Mouse (Mus musculus) cerebellum, adult (tissue): ENCODE data around the gene Olfr1418.

Source experiments
- ATAC-seq: cut with Nextera tagmentation; 2 replicates; pipeline ENCODE4 v1.9.2; 2017; ENCODE audit warnings: mild to moderate bottlenecking, moderate library complexity, mixed read lengths; ENCODE audit not compliant: insufficient number of reproducible peaks, low FRiP score, low TSS enrichment

Gene Olfr1418

GRCm38 (mm10) chr19:11811688-11812365 is 49.0 kb downstream of the Olfr1418 start:
- ATAC-seq = no peak

GRCm38 (mm10) chr19:11810856-11811255 is 50.0 kb downstream of the Olfr1418 start:
- ATAC-seq = no peak

GRCm38 (mm10) chr19:11810003-11810758 is 50.7 kb downstream of the Olfr1418 start:
- ATAC-seq = no peak

- no peak for ATAC-seq
Observed at GRCm38 (mm10) chr19:11808452-11808851, 52.4 kb downstream of the Olfr1418 start.

- no peak for ATAC-seq
Observed at GRCm38 (mm10) chr19:11807822-11808221, 53.0 kb downstream of the Olfr1418 start.

- ATAC-seq = no peak
Observed at GRCm38 (mm10) chr19:11807251-11807650, 53.6 kb downstream of the Olfr1418 start.

GRCm38 (mm10) chr19:11804423-11804822 is 56.4 kb downstream of the Olfr1418 start:
- ATAC-seq = no peak
